Mouse (Mus musculus): ENCODE data around the gene Pam. TPM values are rescaled to one million over a fixed set of nuclear protein-coding genes. Genes with fewer than 3 reads are reported as not detected.

Gene Pam
- total and polyA plus RNA-seq, 2 experiments from 2014 or later: 46.6 to 125 TPM

GRCm38 (mm10) chr1:97754392-97754791 lies 341.1 kb downstream of the Pam start:
- no peak overlapping the region for H3K4me3 ChIP-seq (ENCODE audit: low read depth, low read length)
- no peak overlapping the region for H3K4me2 ChIP-seq (ENCODE audit: low read depth, low read length, poor library complexity, severe bottlenecking)
- 69% methylated on average over 4 of the region's 4 CpGs for WGBS

GRCm38 (mm10) chr1:97753216-97753615 lies 342.2 kb downstream of the Pam start:
- ATAC-seq (ENCODE audit: low FRiP score) (no peak), DNase-seq (ENCODE audit: low spot score) (no peak)
- peaks cover 31% of the 10 kb centered on the region for H3K36me3 ChIP-seq (ENCODE audit: insufficient read depth, low read length)
- H3K4me1 ChIP-seq (ENCODE audit: insufficient read depth, low read length): no peaks in the 10 kb centered on the region
- no peak overlapping the region for H3K4me3 ChIP-seq (ENCODE audit: low read depth, low read length)
- H3K4me2 ChIP-seq (ENCODE audit: low read depth, low read length, poor library complexity, severe bottlenecking): no peak overlapping the region
- no peak overlapping the region for H3K27ac ChIP-seq (ENCODE audit: low read depth, low read length)
- TF ChIP-seq CTCF (IDR thresholded peaks at IDR 0.05): no peak
- H3K9me3 ChIP-seq (ENCODE audit: low read length): no peaks in the 10 kb centered on the region
- no peak overlapping the region for H3K9ac ChIP-seq (replicated peaks; ENCODE audit: low read length, poor library complexity, severe bottlenecking)
- H3K27me3 ChIP-seq (ENCODE audit: insufficient read depth, low read length): no peaks in the 10 kb centered on the region

More at GRCm38 (mm10) chr1:97754392-97754791, 341.1 kb downstream of the Pam start:
- no peak for DNase-seq (ENCODE audit: low spot score)
- peaks cover 29% of the 10 kb centered on the region for H3K36me3 ChIP-seq (ENCODE audit: insufficient read depth, low read length)
- no peak overlapping the region for H3K27ac ChIP-seq (ENCODE audit: low read depth, low read length)
- no peaks in the 10 kb centered on the region for H3K9me3 ChIP-seq (ENCODE audit: low read length)
- H3K4me1 ChIP-seq (ENCODE audit: insufficient read depth, low read length): no peaks in the 10 kb centered on the region
- no peaks in the 10 kb centered on the region for H3K27me3 ChIP-seq (ENCODE audit: insufficient read depth, low read length)
- no peak for ATAC-seq (ENCODE audit: low FRiP score)
- no peak for TF ChIP-seq CTCF (IDR thresholded peaks at IDR 0.05)
- no peak overlapping the region for H3K9ac ChIP-seq (replicated peaks; ENCODE audit: low read length, poor library complexity, severe bottlenecking)

- no peak for ATAC-seq (ENCODE audit: low FRiP score)
- WGBS: 90% methylated on average over 3 of the region's 3 CpGs
- Histone ChIP-seq H3K4me3 (ENCODE audit: low read depth, low read length) (no peak overlapping the region), H3K27me3 (ENCODE audit: insufficient read depth, low read length) (no peaks in the 10 kb centered on the region), H3K4me1 (ENCODE audit: insufficient read depth, low read length) (no peaks in the 10 kb centered on the region), H3K27ac (ENCODE audit: low read depth, low read length) (no peak overlapping the region), H3K36me3 (ENCODE audit: insufficient read depth, low read length) (peaks cover 41% of the 10 kb centered on the region), H3K9ac (replicated peaks; ENCODE audit: low read length, poor library complexity, severe bottlenecking) (no peak overlapping the region), H3K9me3 (ENCODE audit: low read length) (no peaks in the 10 kb centered on the region), H3K4me2 (ENCODE audit: low read depth, low read length, poor library complexity, severe bottlenecking) (no peak overlapping the region)
- no peak for TF ChIP-seq CTCF (IDR thresholded peaks at IDR 0.05)
- no peak for DNase-seq (ENCODE audit: low spot score)
Measured at GRCm38 (mm10) chr1:97748163-97748562, 347.3 kb downstream of the Pam start.

- Histone ChIP-seq H3K4me2 (ENCODE audit: low read depth, low read length, poor library complexity, severe bottlenecking) (no peak overlapping the region), H3K27ac (ENCODE audit: low read depth, low read length) (no peak overlapping the region), H3K36me3 (ENCODE audit: insufficient read depth, low read length) (peaks cover 39% of the 10 kb centered on the region), H3K27me3 (ENCODE audit: insufficient read depth, low read length) (no peaks in the 10 kb centered on the region), H3K4me3 (ENCODE audit: low read depth, low read length) (no peak overlapping the region), H3K9me3 (ENCODE audit: low read length) (no peaks in the 10 kb centered on the region), H3K4me1 (ENCODE audit: insufficient read depth, low read length) (no peaks in the 10 kb centered on the region), H3K9ac (replicated peaks; ENCODE audit: low read length, poor library complexity, severe bottlenecking) (no peak overlapping the region)
- ATAC-seq (ENCODE audit: low FRiP score) (no peak), DNase-seq (ENCODE audit: low spot score) (no peak)
- 96% methylated on average over 7 of the region's 7 CpGs for WGBS
- TF ChIP-seq CTCF (IDR thresholded peaks at IDR 0.05): no peak
Measured at GRCm38 (mm10) chr1:97746261-97746660, 349.2 kb downstream of the Pam start.

- ATAC-seq (ENCODE audit: low FRiP score) (no peak), DNase-seq (ENCODE audit: low spot score) (no peak)
- no peak for TF ChIP-seq CTCF (IDR thresholded peaks at IDR 0.05)
- Histone ChIP-seq H3K4me1 (ENCODE audit: insufficient read depth, low read length) (no peaks in the 10 kb centered on the region), H3K4me3 (ENCODE audit: low read depth, low read length) (no peak overlapping the region), H3K27me3 (ENCODE audit: insufficient read depth, low read length) (no peaks in the 10 kb centered on the region), H3K9me3 (ENCODE audit: low read length) (no peaks in the 10 kb centered on the region), H3K4me2 (ENCODE audit: low read depth, low read length, poor library complexity, severe bottlenecking) (no peak overlapping the region), H3K36me3 (ENCODE audit: insufficient read depth, low read length) (peaks cover 37% of the 10 kb centered on the region), H3K27ac (ENCODE audit: low read depth, low read length) (no peak overlapping the region), H3K9ac (replicated peaks; ENCODE audit: low read length, poor library complexity, severe bottlenecking) (no peak overlapping the region)
- WGBS: 90% methylated on average over 4 of the region's 4 CpGs
Measured at GRCm38 (mm10) chr1:97745712-97746111, 349.7 kb downstream of the Pam start.

Data from midbrain, postnatal 0 days (tissue).